Mouse (Mus musculus): ENCODE data around the gene Anxa10. TPM values are rescaled to one million over a fixed set of nuclear protein-coding genes. Genes with fewer than 3 reads are reported as not detected.
A peak's percentile ranks its signal among the peaks of the same experiment; 100 is the strongest.

Gene Anxa10
- polyA plus RNA-seq (2011; ENCODE audit: insufficient read depth, insufficient read length, low replicate concordance, missing spikeins): not detected in 2 replicates

- no peak within 1 kb of the TSS for H3K4me3 ChIP-seq (replicated peaks; ENCODE audit: control insufficient read depth, low read depth, low read length)
- TF ChIP-seq POLR2A (IDR thresholded peaks at IDR 0.05; ENCODE audit: borderline replicate concordance, control insufficient read depth, low read depth, low read length) (no peak), CTCF (IDR thresholded peaks at IDR 0.05; ENCODE audit: control insufficient read depth, insufficient read depth, low read length) (no peak)
- 72% methylated on average over 2 of the region's 2 CpGs for WGBS
- H3K4me1 ChIP-seq (ENCODE audit: control insufficient read depth, insufficient read depth, low read length): no peaks in the 10 kb centered on the region
- no peak within 1 kb of the TSS for H3K27ac ChIP-seq (ENCODE audit: control insufficient read depth, insufficient read depth, low read depth, low read length, poor library complexity)
Observed at GRCm38 (mm10) chr8:62123098-62123497, at the start of gene Anxa10. Anxa10 (minus strand) TSS chr8:62123150.

DNA sequence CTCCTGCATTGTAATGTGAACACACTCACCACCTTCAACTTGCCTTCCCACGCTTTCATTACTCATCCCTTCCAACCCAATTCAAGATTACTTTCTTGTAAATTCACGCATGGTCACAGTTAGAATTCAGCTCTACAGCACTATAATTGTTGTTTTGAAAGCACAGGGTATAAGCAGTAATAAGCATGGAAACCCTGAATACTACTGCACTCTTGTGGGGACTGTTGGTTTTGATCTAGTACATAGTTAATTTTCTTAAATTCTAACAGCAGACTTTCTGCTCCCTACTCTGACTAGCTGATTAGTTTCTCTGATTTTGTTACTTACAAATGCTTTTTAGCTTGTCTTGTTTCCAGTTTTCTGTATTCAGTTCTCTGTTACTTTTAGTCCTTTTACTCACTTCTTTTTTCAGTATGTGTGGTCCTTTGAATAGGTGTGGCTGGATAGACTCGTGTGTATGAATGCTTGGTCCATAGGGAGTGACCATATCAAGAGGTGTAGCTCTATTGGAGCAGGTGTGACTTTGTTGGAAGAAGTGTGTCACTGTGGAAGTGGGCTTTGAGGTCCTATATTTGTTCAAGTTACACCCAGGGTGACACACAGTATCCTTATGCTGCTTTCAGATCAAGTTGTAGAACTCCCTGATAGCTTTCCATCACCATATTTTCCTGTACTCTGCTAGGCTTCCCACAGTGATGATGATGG is 9.9 kb upstream of the Anxa10 start:
- TF ChIP-seq POLR2A (IDR thresholded peaks at IDR 0.05; ENCODE audit: borderline replicate concordance, control insufficient read depth, low read depth, low read length): no peak
- no peak for TF ChIP-seq CTCF (IDR thresholded peaks at IDR 0.05; ENCODE audit: control insufficient read depth, insufficient read depth, low read length)
- WGBS: 60% methylated on average over 3 of the region's 3 CpGs
- no peaks in the 10 kb centered on the region for H3K4me1 ChIP-seq (ENCODE audit: control insufficient read depth, insufficient read depth, low read length)
- H3K4me3 ChIP-seq (replicated peaks; ENCODE audit: control insufficient read depth, low read depth, low read length): no peak overlapping the region
- no peak overlapping the region for H3K27ac ChIP-seq (ENCODE audit: control insufficient read depth, insufficient read depth, low read depth, low read length, poor library complexity)

GRCm38 (mm10) chr8:62097213-62097612 is 25.7 kb downstream of the Anxa10 start:
- TF ChIP-seq CTCF (IDR thresholded peaks at IDR 0.05; ENCODE audit: control insufficient read depth, insufficient read depth, low read length): no peak
- no peak for TF ChIP-seq POLR2A (IDR thresholded peaks at IDR 0.05; ENCODE audit: borderline replicate concordance, control insufficient read depth, low read depth, low read length)
- 81% methylated on average over 2 of the region's 2 CpGs for WGBS
- H3K4me3 ChIP-seq (replicated peaks; ENCODE audit: control insufficient read depth, low read depth, low read length): no peak overlapping the region
- no peaks in the 10 kb centered on the region for H3K4me1 ChIP-seq (ENCODE audit: control insufficient read depth, insufficient read depth, low read length)
- H3K27ac ChIP-seq (ENCODE audit: control insufficient read depth, insufficient read depth, low read depth, low read length, poor library complexity): no peak overlapping the region

DNA sequence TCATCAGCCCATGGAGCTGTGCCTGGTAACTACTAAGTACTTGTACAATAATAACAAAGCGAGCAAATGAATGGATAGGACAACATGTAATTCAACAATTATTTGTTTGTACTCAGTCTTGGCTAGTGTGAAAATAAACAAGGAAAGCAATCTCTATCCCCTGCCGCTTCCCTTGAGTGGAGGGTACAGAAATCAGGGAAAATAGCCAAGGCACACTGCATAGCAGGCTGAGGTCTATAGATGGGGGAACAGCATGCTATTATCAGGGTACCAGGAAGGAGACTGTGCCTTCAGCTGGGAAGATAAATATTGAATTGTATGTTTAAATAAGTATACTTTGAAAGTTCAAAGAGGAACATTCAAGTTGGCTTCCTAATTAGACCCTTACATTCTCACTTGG is 41.1 kb downstream of the Anxa10 start:
- TF ChIP-seq CTCF (IDR thresholded peaks at IDR 0.05; ENCODE audit: control insufficient read depth, insufficient read depth, low read length) (no peak), POLR2A (IDR thresholded peaks at IDR 0.05; ENCODE audit: borderline replicate concordance, control insufficient read depth, low read depth, low read length) (no peak)
- Histone ChIP-seq H3K27ac (ENCODE audit: control insufficient read depth, insufficient read depth, low read depth, low read length, poor library complexity) (no peak overlapping the region), H3K4me1 (ENCODE audit: control insufficient read depth, insufficient read depth, low read length) (no peaks in the 10 kb centered on the region), H3K4me3 (replicated peaks; ENCODE audit: control insufficient read depth, low read depth, low read length) (no peak overlapping the region)
- 82% methylated on average over 2 of the region's 2 CpGs for WGBS

DNA sequence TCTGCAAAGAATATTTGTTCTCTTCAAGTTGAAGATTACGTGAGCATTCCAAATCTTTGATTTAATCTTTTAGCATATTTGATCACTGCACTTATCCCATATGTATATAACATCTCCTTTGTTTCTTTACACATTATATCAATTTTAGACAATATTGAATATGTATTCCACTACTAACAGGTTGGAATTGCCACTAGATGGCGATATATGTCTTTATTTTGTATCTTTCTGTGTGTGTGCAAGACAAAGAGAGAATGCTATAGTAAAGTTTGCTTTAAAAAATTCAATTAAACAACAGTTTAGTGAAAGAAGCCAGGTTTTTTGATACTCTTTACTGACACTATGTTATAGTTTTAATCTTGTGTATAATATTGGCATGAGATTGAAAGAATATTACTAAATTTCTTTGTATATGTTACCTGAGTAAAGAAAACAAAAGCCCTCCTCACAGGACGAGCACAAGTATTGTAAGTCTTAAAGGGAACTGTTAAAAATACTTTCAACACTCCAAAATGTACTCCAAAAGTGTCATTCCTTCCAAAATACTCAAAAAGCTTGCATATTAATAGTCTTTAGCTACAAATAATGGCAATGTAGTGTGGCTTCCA is 42.7 kb downstream of the Anxa10 start:
- no peaks in the 10 kb centered on the region for H3K4me1 ChIP-seq (ENCODE audit: control insufficient read depth, insufficient read depth, low read length)
- H3K27ac ChIP-seq (ENCODE audit: control insufficient read depth, insufficient read depth, low read depth, low read length, poor library complexity): no peak overlapping the region
- TF ChIP-seq POLR2A (IDR thresholded peaks at IDR 0.05; ENCODE audit: borderline replicate concordance, control insufficient read depth, low read depth, low read length) (no peak), CTCF (IDR thresholded peaks at IDR 0.05; ENCODE audit: control insufficient read depth, insufficient read depth, low read length) (no peak)
- 41% methylated on average over 3 of the region's 3 CpGs for WGBS
- no peak overlapping the region for H3K4me3 ChIP-seq (replicated peaks; ENCODE audit: control insufficient read depth, low read depth, low read length)

GRCm38 (mm10) chr8:62068305-62068704 is 54.6 kb downstream of the Anxa10 start:
- no peak for TF ChIP-seq POLR2A (IDR thresholded peaks at IDR 0.05; ENCODE audit: borderline replicate concordance, control insufficient read depth, low read depth, low read length)
- no peak for TF ChIP-seq CTCF (IDR thresholded peaks at IDR 0.05; ENCODE audit: control insufficient read depth, insufficient read depth, low read length)
- Histone ChIP-seq H3K4me1 (ENCODE audit: control insufficient read depth, insufficient read depth, low read length) (no peaks in the 10 kb centered on the region), H3K4me3 (replicated peaks; ENCODE audit: control insufficient read depth, low read depth, low read length) (no peak overlapping the region), H3K27ac (ENCODE audit: control insufficient read depth, insufficient read depth, low read depth, low read length, poor library complexity) (no peak overlapping the region)

DNA sequence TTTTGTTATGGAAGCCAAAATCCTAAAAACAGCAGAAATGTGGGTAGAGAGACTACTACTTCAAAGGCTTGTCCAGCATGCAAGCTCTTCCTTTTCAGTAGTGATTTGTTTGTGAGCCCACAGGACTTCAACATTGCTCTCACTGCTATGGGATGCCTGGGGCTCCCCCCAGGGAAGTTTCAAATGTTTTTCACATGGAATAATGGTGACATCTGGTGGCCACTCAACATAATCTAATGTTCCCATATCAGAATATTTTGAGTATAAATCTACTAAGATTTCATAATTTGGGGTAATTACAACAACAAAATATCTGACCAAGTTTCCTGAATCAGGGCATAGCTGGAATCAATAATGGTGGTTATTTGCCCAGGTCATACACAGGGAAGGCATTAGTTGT is 62.6 kb downstream of the Anxa10 start:
- no peak for TF ChIP-seq CTCF (IDR thresholded peaks at IDR 0.05; ENCODE audit: control insufficient read depth, insufficient read depth, low read length)
- no peak for TF ChIP-seq POLR2A (IDR thresholded peaks at IDR 0.05; ENCODE audit: borderline replicate concordance, control insufficient read depth, low read depth, low read length)
- no peak overlapping the region for H3K27ac ChIP-seq (ENCODE audit: control insufficient read depth, insufficient read depth, low read depth, low read length, poor library complexity)
- no peak overlapping the region for H3K4me3 ChIP-seq (replicated peaks; ENCODE audit: control insufficient read depth, low read depth, low read length)
- no peaks in the 10 kb centered on the region for H3K4me1 ChIP-seq (ENCODE audit: control insufficient read depth, insufficient read depth, low read length)

DNA sequence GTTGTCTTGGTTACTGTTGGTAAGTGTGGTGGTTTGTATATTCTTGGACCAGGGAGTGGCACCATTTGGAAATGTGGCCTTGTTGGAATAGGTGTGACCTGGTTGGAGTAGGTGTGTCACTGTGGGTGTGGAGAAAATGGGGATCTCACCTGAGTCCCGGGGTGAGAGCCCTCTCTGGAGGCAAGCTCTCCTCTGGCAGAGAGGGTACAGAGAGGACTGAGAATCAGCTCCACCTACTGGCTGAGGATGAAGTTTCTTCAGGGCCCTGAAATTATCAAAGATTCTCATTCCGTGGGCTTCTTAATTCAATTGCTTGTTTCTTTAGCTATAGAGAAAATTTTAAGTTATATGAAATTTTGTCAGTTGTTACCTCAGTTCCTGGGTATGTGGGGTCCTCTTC is 76.1 kb downstream of the Anxa10 start:
- Histone ChIP-seq H3K4me3 (replicated peaks; ENCODE audit: control insufficient read depth, low read depth, low read length) (no peak overlapping the region), H3K27ac (ENCODE audit: control insufficient read depth, insufficient read depth, low read depth, low read length, poor library complexity) (no peak overlapping the region), H3K4me1 (ENCODE audit: control insufficient read depth, insufficient read depth, low read length) (no peaks in the 10 kb centered on the region)
- WGBS: 16% methylated on average over 2 of the region's 2 CpGs
- TF ChIP-seq POLR2A (IDR thresholded peaks at IDR 0.05; ENCODE audit: borderline replicate concordance, control insufficient read depth, low read depth, low read length): no peak
- TF ChIP-seq CTCF (IDR thresholded peaks at IDR 0.05; ENCODE audit: control insufficient read depth, insufficient read depth, low read length): 0 out of 2 replicates have a peak, but pooled peaks have one; percentile 24

Data from bone marrow, adult 2 months (tissue).